Mouse (Mus musculus) bone marrow macrophage, adult 2 months (primary cell): ENCODE measurements at regions not wholly inside any gene's neighbourhood (a gene's known extent, or its start where the extent isn't known, plus 50 kb on each side); places are given as distances from the start of the nearest gene placed in this dataset.

Experiments
- H3K27ac ChIP-seq: 2 replicates; pipeline ENCODE4 v1.5.1; 2012; ENCODE audit warnings: low read depth, low read length; ENCODE audit not compliant: insufficient read depth
- H3K4me1 ChIP-seq: 2 replicates; pipeline ENCODE4 v1.6.1; 2012; ENCODE audit warnings: low read length; ENCODE audit not compliant: control insufficient read depth, insufficient read depth
- H3K4me3 ChIP-seq: 2 replicates; pipeline ENCODE4 v1.5.1; 2012; ENCODE audit warnings: mild to moderate bottlenecking, low read length, moderate library complexity; ENCODE audit not compliant: insufficient read depth
- CTCF ChIP-seq: IDR thresholded peaks from 2 replicates; pipeline ENCODE4 v1.5.1; 2012; ENCODE audit warnings: low read depth, mild to moderate bottlenecking, low read length, moderate library complexity
- POLR2A ChIP-seq: IDR thresholded peaks from 2 replicates; pipeline ENCODE4 v1.6.1; 2012; ENCODE audit warnings: mild to moderate bottlenecking, low read depth, low read length, borderline replicate concordance

- H3K4me1 ChIP-seq, result no peaks in the 10 kb centered on the region
- H3K4me3 ChIP-seq, result no peak overlapping the region
- TF ChIP-seq POLR2A, result no peak
- no peak for TF ChIP-seq CTCF
- H3K27ac ChIP-seq, result no peak overlapping the region
Observed at GRCm38 (mm10) chrX:11560550-11561276, 233.1 kb downstream of the H2al1j start.

- TF ChIP-seq CTCF (no peak), POLR2A (no peak)
- H3K4me3 ChIP-seq, result no peak overlapping the region
- no peak overlapping the region for H3K27ac ChIP-seq
- H3K4me1 ChIP-seq, result no peaks in the 10 kb centered on the region
Observed at GRCm38 (mm10) chrX:11565888-11566287, 238.3 kb downstream of the H2al1j start.

GRCm38 (mm10) chrX:11567827-11568226 is 240.2 kb downstream of the H2al1j start:
- H3K27ac ChIP-seq, result no peak overlapping the region
- no peak overlapping the region for H3K4me3 ChIP-seq
- no peaks in the 10 kb centered on the region for H3K4me1 ChIP-seq
- TF ChIP-seq POLR2A, result no peak
- no peak for TF ChIP-seq CTCF

- no peaks in the 10 kb centered on the region for H3K4me1 ChIP-seq
- no peak overlapping the region for H3K27ac ChIP-seq
- H3K4me3 ChIP-seq, result no peak overlapping the region
- TF ChIP-seq CTCF (no peak), POLR2A (no peak)
Observed at GRCm38 (mm10) chrX:11568262-11568661, 240.6 kb downstream of the H2al1j start.

- H3K27ac ChIP-seq, result no peak overlapping the region
- H3K4me1 ChIP-seq, result no peaks in the 10 kb centered on the region
- no peak for TF ChIP-seq CTCF
- no peak for TF ChIP-seq POLR2A
- no peak overlapping the region for H3K4me3 ChIP-seq
Observed at GRCm38 (mm10) chrX:11574354-11574753, 246.7 kb downstream of the H2al1j start.

- TF ChIP-seq POLR2A (no peak), CTCF (no peak)
- no peaks in the 10 kb centered on the region for H3K4me1 ChIP-seq
- no peak overlapping the region for H3K4me3 ChIP-seq
- H3K27ac ChIP-seq, result no peak overlapping the region
Observed at GRCm38 (mm10) chrX:11575571-11575970, 247.9 kb downstream of the H2al1j start.

- TF ChIP-seq POLR2A, result no peak
- TF ChIP-seq CTCF, result no peak
- Histone ChIP-seq H3K4me3 (no peak overlapping the region), H3K27ac (no peak overlapping the region), H3K4me1 (no peaks in the 10 kb centered on the region)
Observed at GRCm38 (mm10) chrX:11576287-11576686, 248.7 kb downstream of the H2al1j start.

- Histone ChIP-seq H3K4me1 (no peaks in the 10 kb centered on the region), H3K27ac (no peak overlapping the region), H3K4me3 (no peak overlapping the region)
- TF ChIP-seq POLR2A, result no peak
Observed at GRCm38 (mm10) chrX:11577294-11577693, 249.7 kb downstream of the H2al1j start.

GRCm38 (mm10) chrX:11585353-11585752 is 257.7 kb downstream of the H2al1j start:
- no peak overlapping the region for H3K27ac ChIP-seq
- TF ChIP-seq CTCF, result no peak
- TF ChIP-seq POLR2A, result no peak
- H3K4me1 ChIP-seq, result no peaks in the 10 kb centered on the region
- no peak overlapping the region for H3K4me3 ChIP-seq

- no peak overlapping the region for H3K27ac ChIP-seq
- no peak overlapping the region for H3K4me3 ChIP-seq
- no peak for TF ChIP-seq POLR2A
- TF ChIP-seq CTCF, result no peak
- no peaks in the 10 kb centered on the region for H3K4me1 ChIP-seq
Observed at GRCm38 (mm10) chrX:11591391-11592187, 264.0 kb downstream of the H2al1j start.
